Mouse (Mus musculus) cerebellum, postnatal 10 days (tissue): ENCODE measurements at regions not wholly inside any gene's neighbourhood (a gene's known extent, or its start where the extent isn't known, plus 50 kb on each side); places are given as distances from the start of the nearest gene placed in this dataset.

Source experiments
- DNase-seq, 2 experiments: peaks; one replicate each; pipeline ENCODE4 v3.0.0; 2021; ENCODE audit warnings: mixed read lengths in 2 of 2

DNA sequence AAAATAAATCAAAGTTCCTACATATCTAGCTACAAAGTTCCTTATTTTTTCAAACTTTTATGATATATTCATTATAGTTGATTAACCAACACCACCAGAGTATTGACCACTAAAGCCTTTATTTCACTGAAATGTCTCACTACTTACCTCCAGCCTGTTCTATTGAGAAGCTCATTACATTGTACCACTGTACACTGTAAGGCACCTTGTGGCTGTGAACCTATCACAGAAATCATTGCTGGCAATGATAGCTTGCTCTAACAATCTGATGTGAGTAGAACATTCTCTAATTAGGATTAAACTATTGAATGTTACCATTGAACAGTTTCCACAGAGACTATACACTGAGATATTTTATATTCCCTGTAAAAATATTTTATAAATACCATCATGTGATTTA, 367.2 kb upstream of the Siglech start:
- peak in 1 of 2 experiments; percentile 11 for DNase-seq

DNA sequence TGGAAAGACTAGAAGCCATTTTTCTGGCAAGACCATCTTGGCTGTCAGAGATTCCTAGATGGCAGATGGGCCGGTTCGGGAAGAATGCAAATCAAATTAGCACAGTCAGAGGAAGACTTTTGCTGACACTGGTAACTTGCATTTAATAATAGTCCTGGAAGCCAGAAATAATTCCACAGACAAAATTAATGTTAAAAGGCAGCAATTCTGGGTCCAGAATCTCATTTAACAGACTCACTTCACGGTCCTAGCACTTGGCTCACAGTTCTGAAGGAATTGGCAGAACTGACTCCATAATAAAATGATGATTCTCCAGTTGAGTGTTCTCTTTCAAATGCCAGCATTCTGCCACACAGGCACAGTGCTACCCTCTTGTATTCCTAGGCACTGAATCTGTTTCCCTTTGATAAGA, 366.7 kb upstream of the Siglech start:
- DNase-seq, result peak; percentile 72 to 74

DNA sequence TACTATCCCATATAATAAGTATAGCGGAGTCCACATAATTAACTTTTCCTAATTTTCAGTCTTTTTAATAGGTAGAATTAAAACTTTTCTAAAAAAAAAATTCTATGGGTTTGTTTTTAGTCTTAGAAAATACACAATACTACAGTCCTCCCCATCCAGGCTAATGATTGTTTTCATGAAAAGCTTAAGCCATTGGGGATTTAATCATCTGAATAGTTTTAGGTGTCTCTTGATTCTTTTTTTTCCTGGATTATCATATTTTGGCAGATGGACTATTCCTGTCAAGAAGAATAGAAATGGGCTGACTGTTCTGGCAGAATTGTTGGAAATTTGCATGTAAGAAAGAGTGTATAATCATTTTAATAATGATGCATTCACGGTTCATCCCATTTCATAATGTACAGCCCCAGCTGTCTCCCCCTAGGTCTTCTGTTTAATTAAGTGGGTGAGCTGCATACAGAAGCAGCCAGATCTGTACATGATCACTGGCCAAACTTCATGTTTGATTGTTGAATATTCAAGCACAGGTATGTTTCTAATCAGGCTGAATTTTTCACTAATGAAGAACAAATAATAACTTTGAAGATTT, 320.6 kb upstream of the Siglech start:
- peak; percentile 0 to 4 for DNase-seq
